Mouse (Mus musculus): Measurements from ENCODE around the gene Shd.
"Not testable (repeated sequence)": the region's sequence is repeated elsewhere in the genome, so short reads cannot be mapped to it uniquely, and the experiment has no call there.

The Shd gene

DNA sequence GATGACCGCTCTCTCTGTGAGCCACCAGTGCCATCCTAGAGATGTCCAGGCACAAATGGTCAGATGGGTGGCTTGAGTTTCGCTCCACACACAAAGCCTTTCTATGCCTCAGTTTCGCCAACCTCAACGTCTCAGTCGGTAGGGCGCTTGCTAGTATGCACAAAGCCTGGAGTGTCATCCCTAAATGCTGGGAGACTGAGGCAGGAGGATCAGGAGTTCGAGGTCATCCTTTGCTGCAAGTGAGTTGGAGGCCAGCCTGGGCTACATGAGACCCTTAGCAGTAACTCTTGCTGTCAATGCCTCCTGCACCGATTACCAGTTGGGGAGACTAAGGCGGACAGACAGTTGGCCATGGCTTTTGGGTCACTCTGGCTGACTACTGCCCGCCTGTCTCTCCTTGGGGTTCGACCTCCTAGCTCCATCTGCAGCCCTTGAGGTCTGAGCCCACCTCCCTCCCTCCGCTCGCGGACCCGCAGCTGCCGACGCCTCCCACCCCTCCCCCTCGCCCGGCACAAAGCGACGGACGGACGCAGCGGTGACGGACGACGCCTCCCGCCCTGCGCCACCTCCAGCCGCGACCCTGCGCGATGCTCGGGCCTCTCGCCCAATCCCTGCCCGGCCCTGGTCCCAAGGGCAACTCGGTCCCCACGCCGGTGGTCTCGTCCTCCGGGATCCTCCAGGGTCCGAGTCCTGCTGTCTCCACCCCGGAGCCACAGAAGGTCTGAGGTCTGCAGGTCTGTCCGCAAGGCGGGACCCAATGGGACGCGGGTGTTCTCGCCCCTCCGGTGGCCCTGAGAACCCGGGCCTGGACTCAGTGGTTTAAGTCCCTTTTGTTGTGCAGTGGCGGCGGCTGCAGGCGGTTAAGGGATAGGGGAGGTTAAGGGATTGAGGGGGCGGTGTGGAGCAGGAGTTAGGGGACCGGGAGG, at the start of gene Shd:
TSS of gene Shd (plus strand) at position 502 of the 926 bp plus-strand sequence.
- DNase-seq (ENCODE audit: low spot score), result no peak

DNA sequence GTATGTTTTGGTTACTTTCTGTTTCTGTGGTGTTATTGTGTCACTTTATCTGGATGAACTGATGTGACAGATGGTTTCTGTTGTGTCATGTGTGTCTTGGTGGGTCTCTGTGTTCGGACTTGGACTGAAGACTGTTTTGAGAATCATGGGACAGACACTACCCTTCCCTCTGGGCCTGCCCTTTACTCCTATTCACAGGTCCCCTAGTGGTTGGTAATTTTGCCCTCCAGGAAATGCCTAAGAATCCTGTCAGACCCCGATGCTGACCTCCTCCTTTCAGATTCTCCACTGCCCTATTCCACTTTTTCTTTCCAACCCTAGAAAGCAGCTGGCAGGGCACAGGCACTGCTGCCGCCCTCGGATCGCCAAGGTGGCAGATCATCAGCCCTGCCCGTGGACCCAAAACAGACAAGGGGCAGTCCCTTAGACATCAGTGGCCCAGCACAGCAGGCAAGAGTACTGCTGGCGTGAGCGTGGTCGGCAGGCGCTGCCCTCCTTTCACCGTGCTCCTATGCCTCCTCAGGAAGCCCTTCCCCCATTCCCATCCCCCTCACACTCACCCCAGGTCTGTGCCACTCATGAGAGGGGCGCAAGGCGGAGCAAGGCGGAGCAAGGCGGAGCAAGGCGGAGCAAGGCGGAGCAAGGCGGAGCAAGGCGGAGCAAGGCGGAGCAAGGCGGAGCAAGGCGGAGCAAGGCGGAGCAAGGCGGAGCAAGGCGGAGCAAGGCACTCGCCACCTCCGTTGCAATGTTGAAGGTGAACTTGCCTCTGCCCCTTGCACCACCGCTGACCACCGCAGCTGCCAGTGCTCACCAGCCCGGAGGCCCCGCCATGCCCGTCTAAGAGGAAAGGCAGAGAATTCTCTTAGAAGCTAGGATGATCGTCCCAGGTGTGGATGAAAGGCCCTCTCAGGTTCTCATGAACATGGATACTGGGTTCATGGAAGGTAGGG, 38.4 kb upstream of the Shd start:
- no peak for DNase-seq (ENCODE audit: low spot score)

DNA sequence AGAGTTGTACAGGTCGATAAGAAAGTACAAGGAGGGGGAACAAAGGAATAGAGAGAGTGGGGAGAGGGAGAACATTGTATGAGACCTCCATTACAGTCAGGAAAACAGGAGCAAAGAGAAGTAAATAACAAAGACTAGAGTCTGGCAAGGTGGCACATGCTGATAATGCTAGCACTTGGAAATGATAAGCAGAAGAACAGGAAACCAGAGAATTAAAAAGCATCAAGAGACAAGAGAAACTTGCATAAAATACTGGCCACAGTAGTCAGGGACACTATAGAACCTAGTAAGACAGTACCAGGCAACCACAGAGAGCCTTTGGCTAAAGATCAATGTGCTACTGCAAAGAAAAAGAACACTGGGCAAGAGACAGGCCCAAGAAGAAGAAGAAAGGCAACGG, 37.6 kb upstream of the Shd start:
- no peak for DNase-seq (ENCODE audit: low spot score)

DNA sequence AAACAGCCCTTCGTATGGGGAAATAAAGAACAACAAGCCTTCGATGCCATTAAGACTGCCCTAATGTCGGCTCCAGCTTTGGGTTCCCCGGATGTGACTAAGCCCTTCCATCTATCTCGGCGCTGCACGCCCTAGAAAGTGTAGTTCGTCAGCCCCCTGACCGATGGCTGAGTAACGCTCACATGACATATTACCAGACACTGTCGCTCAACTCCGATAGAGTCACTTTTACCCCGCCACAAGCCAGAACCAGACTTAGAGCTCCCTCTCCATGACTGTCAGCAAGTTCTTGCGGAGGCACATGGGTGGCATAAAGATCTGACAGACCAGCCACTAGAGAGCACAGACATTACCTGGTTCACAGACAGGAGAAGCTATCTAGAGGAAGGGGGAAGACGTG, 37.1 kb upstream of the Shd start:
- no peak for DNase-seq (ENCODE audit: low spot score)

DNA sequence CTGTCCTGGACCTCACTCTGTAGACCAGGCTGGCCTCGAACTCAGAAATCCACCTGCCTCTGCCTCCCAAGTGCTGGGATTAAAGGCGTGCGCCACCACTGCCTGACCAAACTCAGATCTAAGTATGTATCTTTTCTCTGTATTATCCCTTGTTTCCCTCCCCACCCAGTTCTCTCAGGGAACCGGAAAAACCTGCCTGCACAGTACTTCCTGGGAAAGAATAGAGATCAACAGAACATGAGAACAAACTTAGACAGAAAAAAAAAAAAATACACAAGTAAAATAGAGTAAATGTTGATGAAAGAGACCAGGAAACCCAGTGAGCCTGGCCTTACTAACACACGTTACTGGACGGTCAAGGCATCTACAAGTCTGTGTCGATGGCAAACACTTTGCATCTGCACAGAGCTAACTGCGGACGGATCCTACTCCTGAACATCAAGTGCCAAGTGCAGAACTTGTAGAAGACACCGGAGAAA, 25.8 kb upstream of the Shd start:
- DNase-seq (ENCODE audit: low spot score), result not testable (repeated sequence)

DNA sequence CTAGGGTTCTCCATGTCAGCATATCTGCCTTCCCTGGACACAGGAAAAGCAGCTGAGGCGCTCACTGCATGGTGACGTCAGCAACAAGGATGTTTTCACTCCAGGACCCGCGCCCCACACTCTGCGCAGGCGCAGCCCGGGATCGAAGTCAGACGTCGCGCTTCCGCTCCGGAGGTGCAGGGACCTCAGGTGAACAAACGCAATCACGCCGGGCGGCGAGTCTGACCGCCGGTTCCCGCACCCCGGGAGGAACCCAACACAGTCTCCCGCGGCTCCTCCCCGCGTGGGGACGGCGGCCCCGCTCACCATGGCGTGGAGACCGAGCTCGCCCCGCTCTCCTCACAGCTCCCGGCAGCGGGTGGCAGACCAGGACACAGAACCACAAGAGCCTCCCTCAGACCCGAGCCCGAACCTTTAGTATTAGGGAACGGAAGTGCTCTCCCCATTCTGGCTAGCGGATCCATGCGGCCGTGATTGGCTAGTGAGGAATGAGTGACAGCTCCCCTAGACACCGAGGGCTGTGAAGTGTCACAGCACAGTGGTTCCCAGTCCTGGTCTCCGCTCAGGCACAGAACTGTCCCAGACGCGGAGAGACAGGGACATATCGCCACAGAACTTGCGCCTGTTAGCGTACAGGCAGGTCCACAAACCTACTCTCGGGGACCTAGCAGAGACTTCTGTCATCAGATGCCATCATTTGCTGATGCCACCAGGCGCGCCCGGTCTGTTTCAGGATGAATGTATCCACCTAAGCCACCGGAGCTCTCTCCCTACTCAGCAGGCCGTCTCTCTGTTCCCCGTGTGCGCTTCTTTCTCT, 25.2 kb upstream of the Shd start:
- DNase-seq (ENCODE audit: low spot score), result peak; percentile 94

DNA sequence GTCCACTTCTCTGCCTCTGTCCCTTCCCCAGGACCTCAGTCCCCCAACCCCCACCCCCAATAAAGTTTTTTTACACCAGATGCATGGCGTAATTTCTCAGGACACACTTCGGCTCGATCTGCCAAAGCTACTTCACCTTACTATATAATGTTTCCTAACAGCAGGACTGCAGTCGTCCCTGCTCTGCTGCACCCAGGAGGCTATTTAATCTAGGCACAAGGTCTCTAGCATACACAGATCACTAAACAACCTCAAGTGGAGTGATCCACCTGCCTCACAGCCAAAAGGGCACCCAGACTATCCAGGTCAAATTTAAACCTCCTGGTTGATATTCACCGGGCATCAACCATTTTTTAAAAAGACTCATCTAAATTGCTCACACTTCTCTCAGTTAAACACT, 24.6 kb upstream of the Shd start:
- no peak for DNase-seq (ENCODE audit: low spot score)

DNA sequence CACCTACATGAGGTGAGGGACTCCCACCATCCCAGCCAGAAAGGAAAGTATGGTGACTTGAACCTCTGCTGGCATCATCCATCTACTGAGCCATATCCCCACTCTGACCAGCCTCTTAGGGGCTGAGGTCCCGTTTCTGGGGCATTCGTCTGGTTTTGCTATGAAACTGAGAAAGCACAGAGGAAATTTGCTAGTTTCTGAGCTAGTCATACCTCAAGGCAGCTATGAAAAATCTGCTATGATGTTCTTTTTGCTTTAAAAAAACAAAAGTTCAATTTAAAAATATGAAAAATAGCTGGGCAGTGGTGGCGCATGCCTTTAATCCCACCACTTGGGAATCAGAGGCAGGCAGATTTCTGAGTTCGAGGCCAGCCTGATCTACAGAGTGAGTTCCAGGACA, 21.6 kb upstream of the Shd start:
- DNase-seq (ENCODE audit: low spot score), result no peak

DNA sequence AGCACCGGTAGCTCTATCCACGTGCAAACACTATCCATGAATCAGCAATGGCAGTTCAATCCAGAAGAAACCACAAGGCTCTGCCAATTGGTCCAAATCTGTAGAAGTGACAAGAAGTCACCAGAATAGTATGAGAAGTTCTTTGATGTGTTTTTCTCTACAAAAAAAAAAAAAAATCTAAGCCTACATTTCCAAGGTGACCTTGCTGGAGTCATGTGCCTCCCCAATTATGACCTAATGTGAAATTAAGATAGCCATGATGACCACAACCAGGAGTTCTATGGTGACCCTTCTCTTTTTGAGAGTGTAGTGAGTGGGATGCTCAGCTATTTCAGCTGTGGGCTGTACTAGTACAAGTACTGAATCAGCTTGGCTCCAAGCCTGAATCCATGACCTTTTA, 20.9 kb upstream of the Shd start, which contains the start of gene Zfp119b:
TSS of gene Zfp119b (minus strand) at position 101 of the 400 bp plus-strand sequence.
- DNase-seq (ENCODE audit: low spot score), result no peak

DNA sequence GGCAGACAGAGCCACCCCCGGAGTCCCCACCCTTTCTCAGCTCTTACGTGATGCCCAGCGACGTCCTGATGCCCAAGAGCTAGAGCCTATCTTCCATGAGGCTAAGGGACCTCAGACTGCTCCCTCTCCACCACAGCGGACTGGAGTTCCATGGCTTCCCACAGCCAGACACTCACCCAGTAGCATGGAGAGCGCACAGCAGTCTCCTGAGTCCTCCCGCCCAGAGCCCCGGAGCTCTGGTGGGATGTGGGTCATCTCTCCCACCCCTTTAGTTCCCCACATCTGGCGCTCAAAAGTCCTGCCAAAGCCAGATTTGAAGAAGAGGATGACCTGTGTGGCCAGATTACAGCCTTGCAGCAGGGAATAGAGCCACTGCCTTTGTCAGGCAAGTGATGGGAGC, 19.7 kb upstream of the Shd start:
- no peak for DNase-seq (ENCODE audit: low spot score)

DNA sequence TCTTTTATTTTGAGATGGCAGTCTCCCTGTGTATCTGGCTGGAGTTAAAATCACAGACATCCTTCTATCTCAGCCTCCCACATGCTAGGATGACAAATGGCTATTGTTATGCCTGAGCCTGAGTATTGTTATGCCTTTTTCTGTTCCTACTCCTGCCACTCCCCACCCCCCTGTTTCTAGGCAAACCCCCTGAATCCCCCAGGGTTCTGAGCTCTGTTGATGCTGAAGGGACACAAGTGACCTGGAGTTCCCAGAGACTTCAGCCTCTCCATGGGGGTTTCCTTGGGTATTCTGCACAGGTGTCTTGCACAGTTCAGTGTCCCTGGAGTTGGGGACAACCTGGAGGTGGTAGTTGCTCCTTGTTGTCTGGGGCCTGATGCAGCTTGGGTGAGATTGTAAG, 18.2 kb upstream of the Shd start:
- DNase-seq (ENCODE audit: low spot score), result no peak

DNA sequence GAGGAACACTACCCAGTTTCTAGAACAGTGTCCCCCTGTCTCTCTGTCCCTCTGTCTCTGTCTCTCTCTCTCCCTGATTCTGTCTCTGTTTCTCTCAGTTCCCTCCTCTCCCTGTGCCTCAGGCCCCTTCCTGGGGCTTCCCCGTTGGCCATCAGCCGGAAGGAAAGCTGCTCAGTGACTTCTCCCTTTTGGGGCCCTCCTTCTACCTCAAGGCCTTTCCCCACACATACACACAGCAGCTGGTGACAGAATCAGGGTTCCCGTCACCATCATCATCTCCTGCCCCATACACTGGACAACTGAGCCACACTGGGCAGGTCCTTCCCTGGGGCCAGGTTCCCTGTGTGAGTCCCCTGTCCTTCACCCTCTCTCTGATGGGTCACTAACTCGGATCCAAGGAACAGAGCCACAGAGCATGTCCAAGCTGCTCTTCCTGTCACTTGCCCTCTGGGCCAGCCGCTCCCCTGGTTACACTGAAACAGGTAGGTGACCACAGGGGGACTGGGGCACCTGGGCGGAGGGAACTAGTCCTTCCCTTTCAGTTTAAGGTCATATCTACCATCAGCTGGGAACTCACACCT, 17.7 kb upstream of the Shd start, which contains the start of gene Ebi3:
TSS of gene Ebi3 (plus strand) at position 194 of the 581 bp plus-strand sequence.
- DNase-seq (ENCODE audit: low spot score), result no peak

DNA sequence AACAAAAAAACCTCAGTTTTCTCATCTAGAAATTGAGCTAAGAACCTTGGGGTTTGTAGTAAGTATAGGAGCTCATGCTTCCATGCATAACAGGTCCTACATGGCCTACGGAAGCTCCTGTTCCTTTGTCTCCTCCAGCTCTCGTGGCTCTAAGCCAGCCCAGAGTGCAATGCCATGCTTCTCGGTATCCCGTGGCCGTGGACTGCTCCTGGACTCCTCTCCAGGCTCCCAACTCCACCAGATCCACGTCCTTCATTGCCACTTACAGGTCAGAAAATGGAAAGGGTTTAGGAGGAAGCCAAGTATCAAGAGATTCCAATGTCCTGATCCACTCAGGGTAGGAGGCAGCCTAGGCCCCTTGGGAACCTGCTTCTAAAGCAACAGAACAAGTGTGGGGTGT, 16.5 kb upstream of the Shd start:
- DNase-seq (ENCODE audit: low spot score), result no peak

DNA sequence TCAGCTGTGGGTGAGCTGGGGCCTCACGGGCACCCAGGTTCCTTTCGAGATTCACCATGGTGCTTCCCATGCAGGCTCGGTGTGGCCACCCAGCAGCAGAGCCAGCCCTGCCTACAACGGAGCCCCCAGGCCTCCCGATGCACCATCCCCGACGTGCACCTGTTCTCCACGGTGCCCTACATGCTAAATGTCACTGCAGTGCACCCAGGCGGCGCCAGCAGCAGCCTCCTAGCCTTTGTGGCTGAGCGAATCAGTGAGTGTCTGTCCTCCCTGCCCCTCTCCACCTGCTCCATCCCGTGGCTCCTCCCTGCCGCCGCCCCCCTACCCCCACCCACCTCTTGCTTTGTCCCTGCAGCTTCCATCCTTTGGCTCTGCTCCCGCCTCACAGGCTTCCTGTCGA, 16.0 kb upstream of the Shd start:
- no peak for DNase-seq (ENCODE audit: low spot score)

DNA sequence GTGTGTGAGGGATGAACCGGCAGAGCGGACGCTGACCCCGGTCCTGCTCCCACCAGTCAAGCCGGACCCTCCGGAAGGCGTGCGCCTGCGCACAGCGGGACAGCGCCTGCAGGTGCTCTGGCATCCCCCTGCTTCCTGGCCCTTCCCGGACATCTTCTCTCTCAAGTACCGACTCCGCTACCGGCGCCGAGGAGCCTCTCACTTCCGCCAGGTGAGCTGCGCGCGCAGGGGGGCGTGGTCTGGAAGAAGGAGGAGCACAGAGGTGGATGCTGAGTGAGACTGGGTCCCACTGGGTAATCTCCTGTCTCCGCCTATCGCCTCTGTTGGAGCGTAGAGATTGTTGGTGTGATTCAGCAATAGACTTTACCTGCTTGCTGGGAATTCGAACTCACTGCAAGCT, 14.1 kb upstream of the Shd start:
- no peak for DNase-seq (ENCODE audit: low spot score)

DNA sequence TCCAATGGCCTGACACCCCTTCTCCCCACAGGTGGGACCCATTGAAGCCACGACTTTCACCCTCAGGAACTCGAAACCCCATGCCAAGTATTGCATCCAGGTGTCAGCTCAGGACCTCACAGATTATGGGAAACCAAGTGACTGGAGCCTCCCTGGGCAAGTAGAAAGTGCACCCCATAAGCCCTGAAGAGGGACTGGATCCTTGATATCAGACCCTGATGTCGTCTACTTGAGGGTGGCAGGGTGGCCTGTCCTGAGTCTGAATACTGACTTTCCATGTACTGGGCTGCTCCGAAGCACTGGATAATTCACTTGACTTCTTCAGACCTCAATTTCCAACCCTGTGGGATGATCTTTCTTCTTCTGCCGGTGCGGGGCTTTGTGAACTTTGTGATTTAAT, 13.7 kb upstream of the Shd start:
- DNase-seq (ENCODE audit: low spot score), result no peak

DNA sequence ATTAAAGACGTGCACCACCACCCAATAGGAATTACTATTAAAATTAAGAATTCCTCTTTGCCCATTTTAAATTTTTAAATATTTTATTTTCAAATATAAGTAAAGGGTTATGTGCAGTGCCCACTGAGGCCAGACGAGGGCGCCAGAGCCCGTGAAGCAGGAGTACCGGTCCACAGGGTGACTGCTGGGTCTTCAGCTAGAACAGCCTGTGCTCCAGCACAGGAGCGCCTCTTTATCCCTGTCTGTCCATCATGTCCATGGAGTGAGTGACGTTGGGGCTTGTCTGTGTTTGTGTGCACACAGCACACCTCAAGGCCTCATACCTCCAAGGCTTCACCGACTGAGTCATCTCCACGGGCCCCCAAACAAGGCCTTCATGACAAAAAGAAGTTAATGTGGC, 13.1 kb upstream of the Shd start:
- DNase-seq (ENCODE audit: low spot score), result no peak

DNA sequence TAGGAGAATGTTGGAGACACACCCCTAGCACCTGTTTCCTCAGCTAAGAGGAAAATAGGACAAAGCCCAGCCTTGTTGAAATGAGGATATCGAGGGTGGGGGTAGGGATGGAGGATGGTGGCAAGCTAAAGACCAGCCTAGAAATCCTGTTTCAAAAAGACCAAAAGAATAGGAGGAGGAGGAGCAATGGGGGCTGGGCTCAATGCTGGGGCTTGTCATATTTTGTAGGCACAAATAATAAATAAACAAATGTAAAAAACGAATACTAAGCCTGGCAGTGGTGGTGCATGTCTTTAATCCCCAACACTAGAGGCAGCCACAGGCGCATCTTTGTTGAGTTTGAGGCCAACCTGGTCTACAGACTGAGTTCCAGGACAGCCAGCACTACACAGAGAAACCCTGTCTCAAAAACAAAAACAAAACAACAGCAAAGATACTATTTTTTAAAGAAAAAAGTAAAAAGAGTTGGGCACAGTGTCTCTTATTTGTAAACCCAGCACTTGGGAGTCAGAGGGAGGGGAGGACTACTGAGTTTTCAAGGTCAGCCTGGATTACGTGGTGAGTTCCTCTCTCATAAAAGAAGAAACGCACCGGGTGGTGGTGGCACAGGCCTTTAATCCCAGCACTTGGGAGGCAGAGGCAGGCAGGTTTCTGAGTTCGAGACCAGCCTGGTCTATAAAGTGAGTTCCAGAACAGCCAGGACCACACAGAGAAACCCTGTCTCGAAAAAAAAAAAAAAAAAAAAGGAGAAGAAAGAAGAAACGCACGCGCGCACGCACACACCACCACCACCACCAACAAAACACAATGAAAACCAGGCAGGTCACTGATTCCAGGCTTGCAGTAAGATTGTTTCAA, 12.3 kb upstream of the Shd start:
- DNase-seq (ENCODE audit: low spot score), result no peak

DNA sequence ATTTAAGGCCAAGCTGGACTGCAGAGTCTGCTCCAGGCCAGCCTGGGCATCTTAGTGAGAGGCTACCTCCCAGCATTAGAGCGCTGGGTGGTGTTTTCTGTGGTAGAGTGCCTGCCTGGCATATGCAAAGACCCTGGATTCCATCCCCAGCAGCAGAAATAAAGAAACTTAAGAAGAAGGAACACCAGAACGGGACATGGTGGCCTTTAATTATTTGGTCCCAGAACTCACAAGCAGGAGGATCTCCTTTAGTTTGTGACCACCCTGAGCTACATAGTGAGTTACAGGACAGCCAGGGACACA, 11.7 kb upstream of the Shd start:
- DNase-seq (ENCODE audit: low spot score), result no peak

DNA sequence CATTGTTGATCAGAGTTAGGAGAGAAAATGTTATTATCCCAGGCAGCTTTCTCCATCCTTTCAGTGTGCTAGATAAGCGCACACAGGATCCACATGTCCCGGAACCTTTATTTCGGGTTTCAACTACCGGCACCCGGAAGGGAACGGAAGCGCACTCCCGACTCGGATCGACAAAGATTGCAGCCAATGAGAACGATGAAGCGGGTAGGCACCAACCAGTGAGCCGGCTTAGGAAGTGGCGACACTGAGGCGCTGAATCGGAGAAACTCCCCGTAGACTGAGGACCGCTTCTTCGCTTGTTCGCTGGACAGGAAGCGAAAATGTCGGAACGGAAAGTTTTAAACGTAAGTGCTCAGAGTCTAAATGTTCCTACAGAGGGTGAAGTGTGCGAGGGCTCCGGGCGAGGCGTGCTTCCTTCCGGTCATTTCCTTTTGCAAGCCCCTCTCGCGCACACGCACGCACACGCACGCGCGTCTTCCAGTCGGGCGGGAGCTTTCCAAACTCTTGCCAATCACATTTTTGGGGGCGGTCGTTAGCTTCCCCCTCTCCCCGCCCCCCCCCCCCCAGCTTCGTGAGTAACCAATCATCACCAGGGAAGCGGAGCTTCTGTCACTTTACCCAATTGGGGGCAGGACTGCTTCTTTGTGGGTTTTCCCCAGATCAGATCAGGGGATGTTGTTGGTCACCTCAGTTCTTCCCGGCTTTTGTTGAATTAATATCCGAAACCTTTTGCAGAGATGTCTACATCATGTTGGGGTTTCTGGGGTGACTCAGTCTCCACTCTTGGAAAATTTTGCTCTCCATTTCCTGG, 11.1 kb upstream of the Shd start, which contains the start of gene Yju2:
TSS of gene Yju2 (plus strand) at position 182 of the 811 bp plus-strand sequence.
- DNase-seq (ENCODE audit: low spot score), result peak; percentile 94

All from left cerebral cortex, adult 11 months (tissue).